Mouse (Mus musculus) spleen, postnatal 14 days (tissue): Measurements from ENCODE around the gene Timp3.

Experiments
- DNase-seq, 2 experiments: peaks; one replicate each; pipeline ENCODE4 v3.0.0; 2021 to 2022; ENCODE audit warnings: low spot score in 2 of 2

Timp3 gene

DNA sequence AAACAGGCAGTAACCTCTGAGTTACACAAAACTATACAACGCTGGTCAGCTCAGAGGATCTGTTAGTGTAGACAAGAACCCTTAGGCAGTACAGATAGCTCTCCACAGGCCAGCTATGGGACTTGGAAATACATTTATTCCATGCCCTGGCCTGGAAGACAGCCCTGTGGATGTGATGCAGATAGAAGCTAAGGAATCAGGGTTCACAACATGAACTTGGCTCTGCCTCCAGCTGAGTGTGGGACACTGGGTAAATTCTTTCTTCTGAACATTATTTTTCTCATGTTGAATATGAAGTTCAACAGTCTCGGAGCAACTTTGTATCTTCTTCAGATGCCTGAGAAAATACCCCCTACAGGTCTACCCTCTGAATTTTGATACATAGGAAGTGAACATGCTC lies 2.9 kb upstream of the Timp3 start:
- no peak for DNase-seq

DNA sequence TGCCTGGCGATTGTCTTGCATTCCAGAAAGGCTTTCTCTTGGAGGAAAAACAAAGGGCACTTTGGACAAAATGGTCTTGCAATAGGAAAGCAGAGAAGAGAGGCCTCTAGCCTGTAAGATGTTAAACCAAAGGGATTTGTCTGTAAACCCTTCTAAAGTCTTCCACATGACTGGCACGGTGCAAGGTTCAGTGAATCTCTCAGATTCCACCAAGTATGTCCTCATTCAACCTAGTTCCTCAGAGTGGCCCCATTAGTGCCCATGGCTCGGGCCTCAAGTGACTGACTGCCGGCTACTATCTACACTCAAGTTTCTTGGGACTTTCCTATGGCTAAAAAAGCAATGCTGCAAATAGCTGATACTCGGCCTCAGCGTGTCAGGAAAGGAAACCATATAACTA lies 1.8 kb upstream of the Timp3 start:
- DNase-seq = no peak

DNA sequence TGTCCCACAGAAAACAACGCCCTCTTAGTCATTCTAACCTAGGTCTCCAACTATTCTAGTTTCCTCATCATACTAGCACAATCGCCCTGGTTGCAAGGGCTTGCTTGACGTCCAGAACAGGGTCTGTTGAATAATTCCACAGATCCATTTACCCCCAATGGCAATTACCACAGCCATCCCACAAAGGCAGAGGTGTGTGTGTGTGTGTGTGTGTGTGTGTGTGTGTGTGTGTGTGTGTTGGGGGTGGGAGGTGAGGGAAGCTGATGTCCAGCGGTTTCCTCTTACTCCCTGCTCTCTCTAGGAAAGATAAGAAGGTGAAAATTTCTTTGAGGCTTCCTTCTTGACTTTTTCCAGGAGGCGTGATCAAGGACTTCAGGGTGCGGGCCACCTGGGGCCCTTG lies 377 bp upstream of the Timp3 start:
- DNase-seq = no peak

DNA sequence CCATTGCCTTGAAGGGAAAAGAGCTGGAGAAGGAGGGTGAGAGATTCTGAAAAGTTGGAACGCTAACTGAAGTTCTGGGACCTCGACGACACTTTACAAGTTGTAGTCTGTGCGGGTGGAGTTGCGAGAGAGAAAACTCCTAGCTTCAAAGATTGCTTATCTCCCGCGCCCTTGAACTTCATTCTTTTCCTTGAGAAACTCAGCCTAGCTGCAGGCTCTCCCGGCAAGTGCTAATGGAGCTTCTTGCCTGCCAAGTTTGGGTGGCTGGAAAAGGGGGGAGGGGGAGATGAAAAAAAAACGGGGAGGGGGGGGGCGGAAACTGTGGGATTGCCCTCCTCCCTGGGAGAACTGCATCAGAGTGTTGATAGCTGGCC lies 932 bp downstream of the Timp3 start:
- DNase-seq = no peak

DNA sequence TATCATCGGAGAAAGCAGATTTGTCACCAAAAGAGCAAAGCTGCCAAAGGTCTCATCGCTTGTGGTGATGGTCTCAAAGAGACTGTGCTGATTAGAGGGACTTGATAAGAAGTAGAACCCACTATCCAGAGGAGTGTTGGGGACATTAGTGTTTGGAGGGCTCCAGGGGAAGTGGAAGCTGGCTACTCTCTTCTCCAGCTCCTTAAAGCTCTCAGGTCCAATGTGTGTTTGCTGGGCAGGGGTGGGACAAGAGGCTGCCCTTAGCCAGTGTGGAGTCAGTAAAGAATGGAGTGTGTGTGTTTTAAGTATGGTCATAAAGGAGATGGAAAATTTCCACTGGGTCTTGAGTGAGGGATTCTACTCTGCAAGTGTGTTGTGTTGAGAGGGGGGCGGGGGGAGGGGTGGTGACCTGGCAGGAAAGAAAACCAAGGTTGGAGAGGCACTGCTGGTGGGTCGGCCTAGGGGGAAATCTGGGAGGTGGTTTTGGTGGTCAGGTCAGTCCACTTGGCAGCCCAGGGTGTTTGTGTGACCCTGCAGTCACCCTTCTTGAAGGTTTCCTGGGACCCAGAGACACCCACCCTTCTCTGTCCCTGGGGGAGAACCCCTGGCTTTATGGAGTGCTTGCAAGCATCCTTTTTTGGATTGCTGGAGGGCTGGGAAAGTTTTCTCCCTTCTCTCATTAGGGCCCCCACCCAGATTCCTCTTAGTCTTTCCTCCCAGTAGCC lies 1.6 kb downstream of the Timp3 start:
- no peak for DNase-seq

DNA sequence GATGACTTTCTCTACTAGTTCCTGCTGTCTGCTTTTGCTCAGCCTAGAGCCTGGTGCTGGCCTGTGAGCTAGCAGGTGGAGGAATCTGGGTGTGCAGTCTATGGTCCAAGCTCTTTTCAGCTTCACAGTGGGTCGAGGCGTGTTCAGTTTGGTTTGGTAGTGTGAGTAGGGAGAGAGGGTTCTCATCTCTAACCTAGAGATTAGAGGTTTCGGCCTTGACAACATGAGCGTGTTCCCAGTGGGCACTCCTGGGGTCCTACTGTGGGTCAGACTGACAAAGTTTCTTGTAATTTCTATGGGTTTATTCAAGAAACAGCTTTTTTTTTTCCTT lies 2.1 kb downstream of the Timp3 start:
- DNase-seq = no peak

DNA sequence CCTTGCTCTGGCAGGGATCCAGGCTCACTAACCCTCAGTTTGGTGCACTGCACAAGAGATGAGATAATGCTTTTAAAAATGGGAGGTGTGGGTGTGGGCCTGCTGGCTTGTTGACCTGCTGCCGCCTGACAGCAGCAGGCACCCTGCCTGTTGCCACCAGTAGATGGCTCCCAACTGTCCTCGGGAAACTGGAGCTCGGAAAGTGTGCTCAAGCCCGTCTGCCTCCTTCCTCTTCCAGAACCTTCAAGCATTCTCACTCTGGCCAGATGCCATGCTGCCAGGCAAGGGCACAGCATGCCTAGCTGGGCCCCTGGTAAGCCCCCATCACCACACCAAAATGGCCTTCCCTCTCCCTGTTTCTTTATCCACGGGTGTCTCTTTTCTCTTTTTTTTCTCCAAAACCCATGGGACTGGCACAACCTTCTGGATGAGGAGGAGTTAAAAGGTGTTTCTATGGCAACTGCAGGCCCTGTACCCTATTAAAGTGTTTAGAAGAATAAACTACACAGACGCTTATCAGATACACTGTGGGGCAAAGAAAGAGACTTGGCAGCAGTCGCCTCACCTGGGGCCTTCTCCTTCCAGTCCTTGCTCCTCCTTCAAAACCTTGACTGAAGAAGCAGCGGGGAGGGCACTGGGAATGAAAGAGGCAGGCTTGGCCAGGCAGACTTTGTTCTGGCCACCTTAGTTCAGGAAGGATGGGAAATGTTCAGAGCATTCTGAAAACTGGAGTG lies 2.8 kb downstream of the Timp3 start:
- no peak for DNase-seq

DNA sequence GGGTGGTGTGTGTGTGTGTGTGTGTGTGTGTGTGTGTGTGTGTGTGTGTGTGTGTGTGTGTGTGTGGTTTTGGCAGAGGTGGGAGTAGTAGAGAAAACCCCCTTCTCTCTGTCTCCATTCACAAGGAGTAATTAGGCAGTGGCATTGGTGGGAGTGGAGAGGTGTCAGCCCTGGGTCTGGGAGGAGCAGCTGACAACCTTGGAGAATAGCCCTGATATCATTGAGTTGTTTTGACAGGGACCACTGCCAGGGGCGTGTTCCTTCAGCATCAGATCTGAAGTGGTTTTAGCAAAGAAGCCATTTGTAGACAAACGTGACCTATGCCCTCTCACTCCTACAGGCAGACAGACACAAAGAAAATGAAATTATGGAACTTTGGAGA lies 3.3 kb downstream of the Timp3 start:
- no peak for DNase-seq

DNA sequence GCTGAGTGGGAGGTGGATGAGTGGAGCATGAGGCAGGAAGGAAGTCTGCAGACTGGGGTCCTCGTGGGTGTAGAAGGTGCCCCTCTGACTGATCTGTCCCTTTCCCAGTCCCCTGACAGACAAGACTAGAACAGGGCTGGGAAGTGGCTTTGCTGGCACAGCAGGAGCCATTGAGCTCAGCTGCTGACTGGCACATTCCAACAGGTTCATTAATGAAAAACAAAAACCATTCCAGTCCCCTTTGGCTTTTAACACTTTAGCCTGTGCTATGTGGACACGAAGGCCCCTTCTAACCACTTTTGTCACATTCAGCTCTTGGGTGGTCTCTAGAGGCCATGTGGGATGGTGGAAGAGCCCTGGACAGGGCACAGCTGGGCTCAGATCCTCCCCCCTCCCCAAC lies 4.4 kb downstream of the Timp3 start:
- DNase-seq = no peak

DNA sequence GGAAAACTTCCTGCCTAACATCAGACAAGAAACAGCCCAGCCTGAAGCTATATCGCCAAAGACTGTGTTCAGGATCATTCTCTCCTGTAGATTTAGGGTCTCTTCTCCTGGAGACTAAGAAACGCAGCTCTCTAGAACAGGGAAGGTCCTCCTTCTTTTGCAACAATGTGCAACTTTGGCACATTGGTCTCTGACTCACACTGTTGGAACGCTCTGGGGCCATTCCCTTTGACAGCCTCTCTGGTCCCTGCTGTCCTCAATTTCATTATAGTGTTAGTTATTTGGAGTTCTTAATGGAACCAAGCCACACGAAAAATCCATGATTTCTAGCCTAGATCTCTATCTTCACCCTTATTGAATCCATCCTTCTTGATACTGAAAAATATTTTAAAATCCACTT lies 7.1 kb downstream of the Timp3 start:
- no peak for DNase-seq

DNA sequence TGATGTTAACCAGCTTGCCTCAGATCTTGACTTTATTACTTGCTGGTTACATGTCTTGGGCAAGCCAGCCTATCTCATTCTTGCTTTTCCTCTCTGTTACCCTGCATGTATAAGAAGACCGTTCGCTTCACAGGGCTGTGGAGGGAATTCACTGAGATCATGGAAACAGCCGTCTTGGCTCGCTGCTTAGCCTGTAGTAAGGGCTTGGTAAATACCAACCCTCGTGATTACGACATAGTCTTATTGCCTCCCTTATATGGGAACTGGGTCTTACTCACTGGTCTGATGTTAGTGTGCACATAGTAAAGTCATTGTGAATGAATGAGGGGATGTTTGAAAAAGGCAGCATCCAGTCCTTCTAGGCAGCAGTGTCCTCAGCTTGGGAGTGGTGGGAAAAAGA lies 10.4 kb downstream of the Timp3 start:
- no peak for DNase-seq

DNA sequence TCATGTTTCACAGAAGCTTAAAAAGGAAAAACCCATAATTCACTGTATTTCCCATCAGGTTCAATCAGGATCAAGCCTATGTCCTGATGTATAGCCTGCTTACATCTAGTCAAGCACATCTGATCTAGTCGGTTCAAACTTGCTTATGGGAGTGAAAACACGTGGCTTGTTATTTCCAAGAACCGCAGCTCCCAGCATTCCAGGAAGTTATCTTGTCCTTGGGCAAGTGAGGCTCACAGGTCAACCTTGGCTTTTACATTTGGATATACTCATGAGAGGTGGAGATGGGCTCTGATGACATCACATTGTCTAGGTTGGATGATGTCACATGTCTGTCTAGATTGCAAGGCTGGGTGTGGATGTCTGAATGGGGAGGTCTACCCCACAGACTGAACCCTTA lies 12.8 kb downstream of the Timp3 start:
- no peak for DNase-seq

DNA sequence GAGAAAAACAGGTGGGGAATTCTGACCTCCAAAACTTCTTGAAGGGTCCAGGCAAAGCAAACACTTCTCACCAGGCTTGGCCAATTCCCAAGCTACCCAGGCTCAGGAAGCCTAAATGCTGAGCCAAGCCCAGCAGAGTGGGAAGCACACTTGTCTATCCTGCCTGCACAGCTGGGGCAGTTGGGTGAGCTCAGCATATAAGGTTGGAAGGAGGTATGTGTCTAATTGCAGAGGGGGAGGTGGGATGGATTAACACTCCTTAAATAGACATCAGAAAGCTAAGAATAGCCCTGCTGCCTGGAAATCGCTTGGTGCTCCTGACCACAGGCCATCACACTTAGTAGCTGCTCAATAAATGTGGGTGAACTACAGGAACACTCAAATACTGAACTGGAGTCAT lies 13.3 kb downstream of the Timp3 start:
- DNase-seq = no peak

DNA sequence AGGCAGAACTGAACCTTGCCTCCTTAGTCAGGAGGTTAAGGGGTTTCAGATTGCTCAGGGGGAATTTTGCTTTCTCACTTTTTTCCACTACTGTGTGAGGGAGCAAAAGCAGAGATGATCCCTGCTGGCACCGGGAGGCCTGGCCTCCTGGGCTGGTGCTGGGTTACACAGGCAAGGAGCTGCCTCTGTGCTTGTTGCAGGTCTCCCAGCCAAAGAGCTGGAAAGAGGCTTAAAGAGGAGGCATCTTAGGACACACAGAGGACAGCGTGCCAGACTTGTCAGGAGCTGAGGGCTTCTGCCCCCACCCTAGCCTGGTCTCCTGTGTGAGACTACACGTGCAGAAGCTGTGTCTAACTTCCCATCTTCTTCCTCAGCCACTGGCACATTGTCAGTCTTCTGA lies 15.3 kb downstream of the Timp3 start:
- no peak for DNase-seq

DNA sequence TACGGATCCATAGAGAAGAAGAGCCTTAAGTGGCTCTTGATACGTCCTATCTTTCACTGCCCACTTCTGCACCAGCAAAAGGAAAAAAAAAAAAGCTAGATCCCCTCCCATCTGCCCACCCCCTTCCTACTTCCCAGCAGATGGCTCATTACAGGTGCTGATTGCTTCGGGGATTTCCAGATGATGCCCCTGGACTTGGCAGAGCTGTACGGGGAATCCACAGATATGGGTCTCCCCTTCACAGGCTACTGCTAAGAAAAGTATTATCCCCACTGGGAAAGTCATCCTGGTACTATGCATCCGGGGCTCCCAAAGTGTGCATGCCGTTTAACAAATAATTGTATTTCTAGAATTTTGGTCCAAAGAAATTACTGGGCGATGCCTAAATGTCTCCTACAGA lies 17.5 kb downstream of the Timp3 start:
- no peak for DNase-seq

DNA sequence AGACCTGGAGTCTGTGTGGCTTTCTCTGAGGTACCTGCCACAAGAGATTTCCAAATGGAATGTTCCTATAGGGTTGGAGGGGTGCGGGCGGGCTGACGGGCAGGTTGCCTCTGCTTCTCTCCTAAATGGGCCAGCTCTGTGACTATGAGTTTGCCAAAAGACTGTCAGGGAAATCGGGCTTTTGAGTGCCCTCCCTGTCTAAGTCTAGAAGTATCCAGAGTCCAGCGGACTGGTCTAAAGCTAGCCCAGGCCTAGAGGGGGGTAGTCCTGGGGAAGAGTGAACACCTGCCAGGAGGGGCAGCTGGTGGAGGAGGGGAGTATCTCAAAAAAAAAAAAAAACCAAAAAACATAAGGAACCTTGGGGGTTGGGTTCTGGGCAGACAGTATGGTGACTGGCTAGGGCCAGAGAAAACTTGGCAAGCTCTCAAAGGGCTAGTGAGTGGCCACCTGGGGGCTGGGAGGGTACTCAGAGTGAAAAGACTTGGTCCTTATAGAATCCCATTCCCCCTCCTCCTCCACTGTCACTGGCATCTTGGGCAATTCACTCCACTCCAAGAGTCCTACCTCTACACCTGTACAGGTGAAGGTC lies 18.5 kb downstream of the Timp3 start:
- no peak for DNase-seq

DNA sequence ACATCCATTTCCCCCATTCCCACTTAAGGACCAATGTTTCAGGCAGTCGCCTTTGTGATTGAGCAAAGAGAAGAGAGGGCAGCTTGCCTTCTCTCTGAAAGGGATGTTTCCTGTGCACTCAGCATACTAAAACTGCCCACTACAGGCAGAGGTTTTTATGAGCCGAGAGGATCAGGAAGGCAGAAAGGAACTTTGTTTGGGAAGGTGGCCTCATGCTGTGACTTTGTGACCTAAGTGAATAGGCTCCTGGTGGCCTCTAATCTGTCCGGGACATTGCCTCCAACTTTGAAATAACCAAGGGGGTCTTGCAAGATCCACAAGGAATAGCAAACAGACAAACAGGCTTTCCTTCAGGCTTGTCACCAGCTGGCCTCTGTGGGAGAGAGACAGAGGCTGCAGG lies 19.4 kb downstream of the Timp3 start:
- DNase-seq = no peak

DNA sequence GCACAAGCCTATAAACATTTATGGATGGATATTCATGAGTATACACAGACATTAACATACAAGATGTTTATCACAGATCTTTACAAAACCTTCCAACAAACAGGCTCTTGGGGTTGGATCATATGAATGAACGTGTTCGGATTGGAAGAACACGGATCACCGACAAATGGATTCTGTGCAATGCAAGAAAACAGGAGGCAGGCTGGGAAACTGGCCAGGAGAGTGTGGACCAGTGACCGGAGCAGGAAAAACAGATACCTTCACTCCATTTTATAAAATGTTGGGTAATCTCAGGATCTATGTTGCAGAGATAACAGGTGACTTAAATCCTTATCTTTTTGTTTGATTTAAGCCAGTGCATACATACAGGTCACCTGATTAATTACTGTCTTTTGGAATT lies 20.0 kb downstream of the Timp3 start:
- DNase-seq = no peak

DNA sequence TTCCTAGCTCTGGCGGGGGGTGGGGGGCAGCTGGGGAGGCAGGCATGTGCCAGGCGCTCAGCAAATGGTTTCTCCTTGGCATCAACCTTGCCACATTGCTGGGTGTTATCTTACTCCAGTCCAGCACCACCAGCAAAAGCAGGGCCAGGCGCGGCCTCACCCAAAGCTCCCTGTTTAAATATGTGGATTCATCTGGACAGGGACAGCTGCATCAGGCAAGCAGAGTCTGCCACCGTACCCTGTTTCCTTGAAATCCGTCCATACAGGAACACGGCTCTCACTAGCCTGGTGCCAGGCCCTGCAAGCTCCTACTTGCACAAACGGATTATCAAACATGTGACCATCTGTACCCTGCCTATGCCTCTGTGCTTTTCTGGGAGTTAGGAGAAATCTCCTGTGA lies 21.0 kb downstream of the Timp3 start:
- DNase-seq = no peak

DNA sequence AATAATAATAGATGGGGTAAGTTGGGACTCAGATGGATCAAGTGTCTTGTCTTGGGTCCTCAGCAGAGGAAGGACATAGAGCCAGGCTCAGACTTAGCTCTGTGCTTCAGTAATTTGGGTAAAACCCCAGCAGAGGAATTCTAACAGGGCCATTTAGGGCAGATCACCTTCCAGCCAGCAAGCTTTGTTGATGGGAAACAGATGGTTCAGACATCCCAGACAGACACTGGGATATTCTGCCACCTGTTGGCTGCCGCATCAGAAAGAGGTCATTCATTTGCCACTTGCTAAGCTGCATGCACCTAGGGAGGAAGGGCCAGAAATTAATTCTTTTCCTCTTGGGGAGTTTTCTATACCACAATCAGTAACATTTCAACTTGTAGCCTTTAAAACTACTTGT lies 21.8 kb downstream of the Timp3 start:
- DNase-seq = no peak

DNA sequence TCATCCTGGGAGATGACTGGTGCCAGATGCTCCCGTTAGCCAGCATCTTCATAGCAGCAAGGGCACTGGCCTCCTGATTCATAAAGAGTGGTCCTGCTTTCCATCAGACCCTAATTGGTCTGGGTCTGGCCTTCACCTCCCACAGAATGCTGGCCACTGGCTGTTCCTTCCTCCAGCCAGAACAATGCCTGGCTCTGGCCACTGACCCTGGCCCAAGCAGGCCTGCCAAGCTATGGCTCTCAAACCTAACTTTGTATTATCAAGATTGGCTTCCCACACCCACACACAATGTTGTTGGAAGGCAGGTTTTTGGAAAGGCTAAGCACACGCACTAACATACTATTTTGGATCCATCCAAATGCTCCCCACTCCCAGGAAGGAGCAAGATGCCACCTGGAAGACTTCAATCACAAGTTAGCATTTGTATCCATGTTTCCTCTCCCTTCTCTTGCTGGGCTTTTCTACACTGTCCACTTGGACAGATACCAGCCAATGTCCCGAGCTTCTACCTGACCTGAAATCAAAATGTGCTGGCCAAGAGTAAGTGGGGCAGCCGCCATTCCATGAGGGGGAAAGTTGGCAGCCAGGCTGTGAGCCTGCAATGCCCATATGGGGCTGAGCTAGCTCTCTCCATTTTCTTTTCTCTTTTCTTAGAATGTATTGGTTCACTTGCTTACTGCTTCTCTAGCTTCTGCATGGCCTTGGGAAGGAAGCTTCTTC lies 23.3 kb downstream of the Timp3 start:
- no peak for DNase-seq

DNA sequence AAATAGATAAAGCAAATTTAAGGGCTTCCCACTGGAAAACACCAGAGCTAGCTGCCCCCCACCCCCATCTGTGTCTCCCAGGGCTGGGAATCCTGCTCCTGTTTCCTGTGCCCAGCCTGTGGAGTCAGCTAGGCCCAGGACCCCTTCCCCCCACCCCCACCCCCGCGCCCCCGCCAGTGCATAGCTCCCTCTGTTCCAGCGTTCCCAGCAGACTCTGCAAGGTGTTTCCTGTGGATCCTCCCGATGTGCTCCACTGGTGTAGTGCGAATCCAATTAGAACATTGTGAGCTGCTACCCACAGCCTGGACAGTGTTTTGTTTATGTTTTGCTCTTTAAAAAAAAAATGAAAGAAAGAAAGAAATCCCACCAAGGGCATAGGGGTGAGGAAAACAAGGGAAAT lies 25.1 kb downstream of the Timp3 start:
- no peak for DNase-seq

DNA sequence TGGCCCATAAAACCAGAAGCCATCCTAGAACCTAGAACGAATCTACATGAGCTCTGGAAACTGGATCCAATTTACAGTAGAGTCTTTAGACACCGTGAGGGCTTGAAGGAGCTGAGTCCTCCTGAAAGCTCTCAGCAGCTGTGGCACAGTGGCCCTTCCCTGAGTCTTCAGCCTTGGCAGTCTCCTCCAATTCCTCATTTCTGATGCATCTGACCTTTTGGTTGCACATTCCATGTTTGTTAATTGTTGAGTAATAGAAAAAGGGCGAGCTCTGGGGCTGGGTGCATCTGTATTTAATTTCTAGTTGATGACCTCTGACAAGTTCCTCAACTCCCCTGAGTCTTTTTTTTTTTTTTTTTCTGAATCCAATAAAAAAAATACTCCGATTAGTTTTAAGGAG lies 28.0 kb downstream of the Timp3 start:
- DNase-seq = no peak
